Mouse (Mus musculus) midbrain, embryonic 12.5 days (tissue): ENCODE data around the gene Coro1a. TPM values are rescaled to one million over a fixed set of nuclear protein-coding genes. Genes with fewer than 3 reads are reported as not detected.
A peak's percentile ranks its signal among the peaks of the same experiment; 100 is the strongest.

Source experiments
- ATAC-seq: fragments of 200-750 bp; cut with Nextera tagmentation; 2 replicates; pipeline ENCODE4 v1.8.0; 2017; ENCODE audit warnings: low read depth, moderate TSS enrichment, moderate library complexity; ENCODE audit not compliant: low FRiP score
- H3K27ac ChIP-seq: fragments of 300-500 bp; sonication (generic); replicated peaks from 2 replicates; pipeline ENCODE4 v1.5.1; 2016; ENCODE audit warnings: mild to moderate bottlenecking
- H3K27me3 ChIP-seq: fragments of 300-500 bp; sonication (generic); 2 replicates; pipeline ENCODE4 v1.6.1; 2016; ENCODE audit warnings: mild to moderate bottlenecking
- H3K36me3 ChIP-seq: fragments of 300-500 bp; sonication (generic); 2 replicates; pipeline ENCODE4 v1.6.1; 2016
- H3K4me1 ChIP-seq: fragments of 300-500 bp; sonication (generic); 2 replicates; pipeline ENCODE4 v1.6.1; 2016
- H3K4me2 ChIP-seq: fragments of 300-500 bp; sonication (generic); replicated peaks from 2 replicates; pipeline ENCODE4 v1.6.1; 2016; ENCODE audit warnings: mild to moderate bottlenecking, moderate library complexity
- H3K4me3 ChIP-seq: fragments of 300-500 bp; sonication (generic); 2 replicates; pipeline ENCODE4 v1.5.1; 2016; ENCODE audit warnings: mild to moderate bottlenecking
- H3K9ac ChIP-seq: fragments of 300-500 bp; sonication (generic); replicated peaks from 2 replicates; pipeline ENCODE4 v1.6.1; 2016; ENCODE audit warnings: mild to moderate bottlenecking, moderate library complexity
- H3K9me3 ChIP-seq: fragments of 300-500 bp; sonication (generic); 2 replicates; pipeline ENCODE4 v1.6.1; 2016; ENCODE audit warnings: mild to moderate bottlenecking
- WGBS: fragments of 180-500 bp; shearing (Covaris S2); methylation state at CpG from one replicate; pipeline ENCODE4 v1.1.7; 2016; 5-methylcytosine and 5-hydroxymethylcytosine counted together
- polyA plus RNA-seq: library from polyadenylated mRNA; unstranded; fragments of >200 nt; fragmentation: Nextera tagmentation; extraction: Ambion mirVana; gene quantifications from 2 replicates; pipeline ENCODE4 v1.2.1, GENCODE M21; 2016

The Coro1a gene
- polyA plus RNA-seq, 1 experiment from 2014 or later: 65.9 TPM

DNA sequence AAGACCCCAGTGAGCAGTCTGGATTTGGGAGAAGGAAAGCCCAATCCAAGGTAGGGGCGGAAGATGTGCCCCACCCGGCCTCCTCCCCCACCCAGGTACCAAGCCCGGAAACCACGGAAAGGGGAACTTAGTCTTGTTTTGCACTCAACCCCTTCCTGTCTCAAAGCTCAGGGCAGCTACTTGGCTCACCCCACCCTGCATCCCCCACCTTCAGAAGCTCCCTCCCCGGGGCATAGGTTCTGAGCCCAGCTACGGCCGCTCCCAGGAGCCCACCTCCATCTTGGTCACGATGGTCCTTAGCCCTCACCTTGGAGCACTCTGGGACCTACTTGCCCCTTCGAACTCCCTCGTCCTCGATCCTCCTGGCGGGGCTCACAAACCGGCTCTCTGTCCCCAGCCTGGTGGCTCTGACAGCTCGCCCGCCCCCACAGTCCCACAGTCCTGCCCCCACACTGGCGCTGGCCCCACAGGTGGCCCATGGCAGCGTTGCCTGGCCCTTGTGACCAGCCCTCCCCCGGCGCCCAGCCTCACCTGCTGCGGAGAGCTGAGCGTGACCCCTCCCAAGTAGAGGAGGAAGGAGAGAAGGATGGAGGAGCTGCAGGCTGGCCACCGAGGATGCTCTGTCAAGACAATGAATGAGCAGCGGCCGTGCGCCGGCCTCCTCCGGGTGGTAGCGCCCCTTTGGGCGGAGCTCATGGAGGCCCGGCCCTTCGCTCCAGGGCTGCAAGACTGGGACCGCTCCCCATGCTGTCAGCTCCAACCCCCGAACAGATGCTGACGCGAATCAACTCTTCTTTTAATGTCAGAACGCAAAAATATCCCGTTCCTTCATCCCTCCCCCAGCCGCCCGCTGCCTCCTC lies 3.2 kb downstream of the Coro1a start:
- Histone ChIP-seq H3K4me1 (peaks cover 33% of the 10 kb centered on the region), H3K9ac (peak overlapping the region; percentile 93), H3K36me3 (peaks cover 8% of the 10 kb centered on the region), H3K27ac (peak overlapping the region; percentile 67), H3K9me3 (no peaks in the 10 kb centered on the region), H3K4me3 (peak overlapping the region; percentile 71), H3K27me3 (peaks cover 25% of the 10 kb centered on the region), H3K4me2 (peak overlapping the region; percentile 92)
- 3% methylated on average over 38 of the region's 39 CpGs for WGBS
- peak; percentile 83 for ATAC-seq

DNA sequence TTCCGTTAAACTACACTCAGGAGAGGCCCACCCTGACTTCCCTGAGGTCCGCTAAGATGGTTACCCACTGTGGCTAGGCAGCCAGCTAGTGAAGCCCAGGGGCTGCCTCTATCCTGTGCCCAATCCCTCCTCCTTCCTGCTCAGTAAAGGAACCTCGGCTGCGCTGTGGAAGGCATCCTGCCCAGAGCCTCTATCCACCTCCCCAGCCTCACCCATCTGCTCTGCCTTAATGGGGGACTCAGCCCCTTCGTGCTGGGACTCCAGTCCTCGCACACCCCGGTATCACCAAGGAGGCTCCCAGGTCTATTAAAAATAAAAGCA lies 3.9 kb downstream of the Coro1a start:
- no peak for ATAC-seq
- Histone ChIP-seq H3K36me3 (peaks cover 14% of the 10 kb centered on the region), H3K9ac (peak overlapping the region; percentile 93), H3K4me3 (peak overlapping the region; percentile 71), H3K9me3 (no peaks in the 10 kb centered on the region), H3K4me1 (peaks cover 33% of the 10 kb centered on the region), H3K27me3 (peaks cover 25% of the 10 kb centered on the region), H3K4me2 (peak overlapping the region; percentile 92), H3K27ac (no peak overlapping the region)
- WGBS: 19% methylated on average over 7 of the region's 7 CpGs

DNA sequence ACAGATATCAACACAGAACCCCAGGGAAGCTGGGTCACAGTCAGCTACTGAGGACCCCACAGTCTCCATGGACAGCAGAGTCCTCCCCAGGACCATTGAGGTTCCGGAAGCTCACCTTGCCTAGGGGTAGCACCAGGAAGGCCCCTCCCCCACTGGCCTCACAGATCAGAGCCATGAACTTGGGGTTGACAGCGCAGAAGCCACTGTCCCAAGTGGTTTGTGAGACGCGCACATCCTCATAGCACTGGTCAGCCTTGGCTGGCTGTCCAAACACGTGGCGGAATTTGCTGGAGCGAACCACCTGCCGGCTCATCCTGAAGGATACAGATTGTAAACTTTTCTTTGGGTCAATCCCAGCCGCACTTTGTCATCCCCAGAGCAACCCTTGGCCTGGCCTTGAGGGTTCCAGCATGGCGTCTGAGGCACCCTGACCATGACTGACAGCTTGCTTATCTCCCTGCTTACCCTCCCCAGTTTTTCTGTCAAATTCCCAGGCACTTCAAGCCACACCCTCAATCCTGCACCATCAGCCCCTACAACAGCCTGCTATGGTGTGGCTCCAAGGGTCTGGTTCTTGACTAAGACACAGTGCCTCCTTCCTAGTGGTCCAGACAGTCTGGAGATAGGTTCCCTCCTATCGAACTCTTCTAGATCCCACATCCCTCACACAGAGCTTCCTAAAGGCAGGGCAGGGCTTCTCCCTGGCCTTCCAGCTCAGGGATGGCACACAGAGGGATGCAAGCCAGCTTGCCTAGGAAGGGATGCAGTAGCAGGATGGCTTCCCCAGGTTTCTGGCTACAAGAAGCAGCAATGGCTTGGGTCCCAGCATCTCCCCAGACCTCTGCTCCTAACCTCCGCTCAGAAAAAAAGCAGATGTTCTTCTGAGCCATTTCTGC lies 4.5 kb downstream of the Coro1a start:
- peaks cover 33% of the 10 kb centered on the region for H3K4me1 ChIP-seq
- H3K9me3 ChIP-seq: no peaks in the 10 kb centered on the region
- H3K36me3 ChIP-seq: peaks cover 16% of the 10 kb centered on the region
- no peak overlapping the region for H3K27ac ChIP-seq
- WGBS: 86% methylated on average over 12 of the region's 12 CpGs
- no peak for ATAC-seq
- peak overlapping the region; percentile 71 for H3K4me3 ChIP-seq
- peaks cover 25% of the 10 kb centered on the region for H3K27me3 ChIP-seq
- peak overlapping the region; percentile 93 for H3K9ac ChIP-seq
- peak overlapping the region; percentile 92 for H3K4me2 ChIP-seq

DNA sequence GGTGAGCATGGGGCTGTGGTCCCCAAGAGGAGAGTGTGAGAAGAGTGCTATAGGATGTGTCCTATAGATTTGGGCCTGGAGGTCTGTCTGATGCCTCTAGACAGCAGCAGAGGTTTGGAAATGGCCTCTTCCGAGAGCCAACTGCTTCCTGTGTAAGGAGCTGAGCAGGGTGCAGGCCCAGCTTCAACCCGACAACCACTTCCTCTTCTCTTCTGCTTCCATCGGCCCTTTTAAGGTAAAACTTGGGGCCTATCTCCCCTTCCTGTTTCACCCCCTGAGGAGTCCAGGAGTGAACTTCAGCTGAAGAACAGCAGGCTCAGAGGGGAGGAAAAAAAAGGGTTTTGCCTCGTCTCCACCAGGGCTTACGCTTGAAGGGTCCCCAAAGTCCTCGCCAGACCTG lies 5.2 kb downstream of the Coro1a start:
- no peak for ATAC-seq
- no peak overlapping the region for H3K27ac ChIP-seq
- no peaks in the 10 kb centered on the region for H3K9me3 ChIP-seq
- H3K4me1 ChIP-seq: peaks cover 34% of the 10 kb centered on the region
- no peak overlapping the region for H3K4me2 ChIP-seq
- peaks cover 25% of the 10 kb centered on the region for H3K27me3 ChIP-seq
- H3K9ac ChIP-seq: 0 out of 2 replicates have a peak overlapping the region, but pooled peaks have one; percentile 20
- 88% methylated on average over 6 of the region's 6 CpGs for WGBS
- H3K4me3 ChIP-seq: no peak overlapping the region
- peaks cover 16% of the 10 kb centered on the region for H3K36me3 ChIP-seq

- H3K4me1 ChIP-seq: peaks cover 40% of the 10 kb centered on the region
- H3K36me3 ChIP-seq: peaks cover 16% of the 10 kb centered on the region
- peak overlapping the region; percentile 34 for H3K4me2 ChIP-seq
- no peaks in the 10 kb centered on the region for H3K9me3 ChIP-seq
- 0 out of 2 replicates have a peak overlapping the region, but pooled peaks have one; percentile 4 for H3K4me3 ChIP-seq
- no peak overlapping the region for H3K27ac ChIP-seq
- 62% methylated on average over 24 of the region's 24 CpGs for WGBS
- ATAC-seq: peak; percentile 3; the same call in 1 of the 2 replicates
- H3K9ac ChIP-seq: peak overlapping the region; percentile 20; the same call in 1 of the 2 replicates
- H3K27me3 ChIP-seq: peaks cover 25% of the 10 kb centered on the region
Measured at GRCm38 (mm10) chr7:126701559-126702357, 5.8 kb downstream of the Coro1a start.

GRCm38 (mm10) chr7:126701070-126701469 lies 6.5 kb downstream of the Coro1a start:
- Histone ChIP-seq H3K4me1 (peaks cover 46% of the 10 kb centered on the region), H3K27ac (no peak overlapping the region), H3K9me3 (no peaks in the 10 kb centered on the region), H3K4me2 (peak overlapping the region; percentile 34), H3K36me3 (peaks cover 16% of the 10 kb centered on the region), H3K9ac (peak overlapping the region; percentile 20; the same call in 1 of the 2 replicates), H3K4me3 (0 out of 2 replicates have a peak overlapping the region, but pooled peaks have one; percentile 4), H3K27me3 (peaks cover 23% of the 10 kb centered on the region)
- WGBS: 2% methylated on average over 11 of the region's 11 CpGs
- peak; percentile 42; the same call in 1 of the 2 replicates for ATAC-seq

DNA sequence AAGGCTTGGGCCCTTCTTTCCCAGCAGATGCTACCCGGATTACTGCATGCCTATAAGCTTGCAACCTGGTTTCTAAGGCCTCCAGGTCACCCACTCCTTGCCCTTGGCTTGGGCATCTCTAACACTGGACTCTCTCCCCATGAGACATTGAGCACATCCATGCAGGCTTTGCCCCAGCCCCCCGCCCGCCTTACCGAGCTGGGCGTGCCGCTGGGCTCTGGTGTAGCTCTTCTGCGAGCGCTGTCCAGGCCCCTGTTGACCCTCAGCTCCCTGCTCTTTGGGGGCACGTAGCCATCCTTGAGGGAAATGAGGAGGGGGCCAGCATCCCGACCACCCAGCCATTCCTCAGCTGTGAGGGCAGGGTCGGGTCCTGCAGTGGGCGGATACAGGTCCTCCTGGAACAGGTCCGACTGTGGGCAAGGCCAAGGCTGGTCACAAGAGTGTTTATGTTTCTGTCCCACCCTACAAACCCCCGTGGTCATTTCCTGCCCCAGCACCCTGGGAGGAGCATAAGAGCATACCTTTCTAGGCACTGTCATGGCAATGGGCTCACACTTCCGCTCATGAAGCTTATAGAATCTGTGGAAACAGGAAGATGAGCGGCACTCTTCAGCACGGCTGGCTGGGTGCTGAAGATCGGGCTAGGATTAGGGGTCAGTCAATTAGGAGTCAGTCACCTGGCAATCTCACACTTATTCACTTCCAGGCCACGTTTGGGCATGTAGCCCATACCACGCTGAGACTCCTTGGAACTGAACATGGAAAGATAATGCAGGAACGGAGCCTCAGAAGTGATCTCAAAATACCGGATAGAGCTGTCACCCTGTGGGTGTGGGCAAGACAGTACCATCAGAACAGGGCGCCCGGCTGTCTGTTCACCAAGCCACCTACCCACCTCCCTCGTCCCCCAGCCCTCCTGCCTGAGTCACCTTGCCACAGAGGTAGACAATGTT lies 7.2 kb downstream of the Coro1a start:
- Histone ChIP-seq H3K4me2 (no peak overlapping the region), H3K4me1 (peaks cover 46% of the 10 kb centered on the region), H3K27me3 (peaks cover 16% of the 10 kb centered on the region), H3K9ac (no peak overlapping the region), H3K4me3 (no peak overlapping the region), H3K36me3 (peaks cover 16% of the 10 kb centered on the region), H3K27ac (0 out of 2 replicates have a peak overlapping the region, but pooled peaks have one; percentile 3), H3K9me3 (no peaks in the 10 kb centered on the region)
- WGBS: 87% methylated on average over 25 of the region's 25 CpGs
- ATAC-seq: no peak

DNA sequence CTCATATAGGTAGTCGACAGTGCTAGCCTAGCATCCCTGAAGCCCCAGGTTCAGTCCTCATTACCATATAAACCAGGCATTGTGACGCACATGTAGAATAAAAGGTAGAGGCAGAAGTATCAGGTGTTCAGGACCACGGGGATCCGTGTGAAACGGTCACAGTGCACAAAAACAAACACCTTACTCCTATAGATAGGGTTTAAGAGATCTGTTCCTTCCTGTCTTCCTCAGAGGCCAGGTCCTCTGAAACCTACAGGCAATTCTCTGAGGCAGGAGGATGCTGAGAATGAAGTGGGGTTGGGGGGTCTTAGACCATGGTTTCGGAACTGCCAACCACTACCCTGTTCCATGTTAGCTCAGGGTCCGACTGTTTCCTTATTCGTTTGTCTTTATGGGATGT lies 9.7 kb downstream of the Coro1a start:
- ATAC-seq: no peak
- H3K4me2 ChIP-seq: no peak overlapping the region
- peaks cover 2% of the 10 kb centered on the region for H3K27me3 ChIP-seq
- H3K4me1 ChIP-seq: peaks cover 38% of the 10 kb centered on the region
- no peaks in the 10 kb centered on the region for H3K9me3 ChIP-seq
- no peak overlapping the region for H3K27ac ChIP-seq
- 95% methylated on average over 8 of the region's 8 CpGs for WGBS
- no peak overlapping the region for H3K4me3 ChIP-seq
- H3K9ac ChIP-seq: no peak overlapping the region
- H3K36me3 ChIP-seq: peaks cover 16% of the 10 kb centered on the region

- Histone ChIP-seq H3K4me1 (peaks cover 36% of the 10 kb centered on the region), H3K27me3 (no peaks in the 10 kb centered on the region; the same call in 1 of the 2 replicates), H3K27ac (peak overlapping the region; percentile 46; the same call in 1 of the 2 replicates), H3K9ac (peak overlapping the region; percentile 84), H3K9me3 (no peaks in the 10 kb centered on the region), H3K4me2 (peak overlapping the region; percentile 88), H3K4me3 (peak overlapping the region; percentile 80), H3K36me3 (peaks cover 25% of the 10 kb centered on the region)
- 75% methylated on average over 3 of the region's 3 CpGs for WGBS
- no peak for ATAC-seq
Measured at GRCm38 (mm10) chr7:126696886-126697285, 10.7 kb downstream of the Coro1a start.

- H3K4me1 ChIP-seq: peaks cover 31% of the 10 kb centered on the region
- H3K36me3 ChIP-seq: peaks cover 30% of the 10 kb centered on the region
- H3K9me3 ChIP-seq: no peaks in the 10 kb centered on the region
- H3K27me3 ChIP-seq: no peaks in the 10 kb centered on the region
- 5% methylated on average over 17 of the region's 17 CpGs for WGBS
- H3K27ac ChIP-seq: peak overlapping the region; percentile 64
- peak overlapping the region; percentile 80 for H3K4me3 ChIP-seq
- ATAC-seq: no peak; the same call in 1 of the 2 replicates
- H3K4me2 ChIP-seq: peak overlapping the region; percentile 88
- H3K9ac ChIP-seq: peak overlapping the region; percentile 84
Measured at GRCm38 (mm10) chr7:126696303-126696702, 11.3 kb downstream of the Coro1a start.
